Mouse (Mus musculus) neural tube, embryonic 13.5 days (tissue): Measurements from ENCODE around the gene Gtf3c5. TPM values are rescaled to one million over a fixed set of nuclear protein-coding genes. Genes with fewer than 3 reads are reported as not detected.

Source experiments
- ATAC-seq: fragments of 200-750 bp; cut with Nextera tagmentation; 2 replicates; pipeline ENCODE4 v1.8.0; 2017; ENCODE audit warnings: low read depth, mild to moderate bottlenecking, moderate TSS enrichment, moderate library complexity
- H3K27ac ChIP-seq: fragments of 300-500 bp; sonication (generic); replicated peaks from 2 replicates; pipeline ENCODE4 v1.5.1; 2015; ENCODE audit warnings: moderate library complexity, mild to moderate bottlenecking, inconsistent platforms
- H3K27me3 ChIP-seq: fragments of 300-500 bp; sonication (generic); 2 replicates; pipeline ENCODE4 v1.6.1; 2015; ENCODE audit warnings: mild to moderate bottlenecking, inconsistent platforms
- H3K36me3 ChIP-seq: fragments of 300-500 bp; sonication (generic); 2 replicates; pipeline ENCODE4 v1.6.1; 2015; ENCODE audit warnings: mild to moderate bottlenecking, inconsistent platforms
- H3K4me1 ChIP-seq: fragments of 300-500 bp; sonication (generic); replicated peaks from 2 replicates; pipeline ENCODE4 v1.6.1; 2015; ENCODE audit warnings: inconsistent platforms
- H3K4me2 ChIP-seq: fragments of 300-500 bp; sonication (generic); 2 replicates; pipeline ENCODE4 v1.6.1; 2015; ENCODE audit warnings: inconsistent platforms, mild to moderate bottlenecking, moderate library complexity
- H3K4me3 ChIP-seq: fragments of 300-500 bp; sonication (generic); 2 replicates; pipeline ENCODE4 v1.5.1; 2015; ENCODE audit warnings: mild to moderate bottlenecking, inconsistent platforms
- H3K9ac ChIP-seq: fragments of 300-500 bp; sonication (generic); 2 replicates; pipeline ENCODE4 v1.6.1; 2015; ENCODE audit warnings: moderate library complexity, mild to moderate bottlenecking, inconsistent platforms
- H3K9me3 ChIP-seq: fragments of 300-500 bp; sonication (generic); 2 replicates; pipeline ENCODE4 v1.6.1; 2016; ENCODE audit warnings: inconsistent platforms
- WGBS: fragments of 180-500 bp; shearing (Covaris S2); methylation state at CpG from one replicate; pipeline ENCODE4 v1.1.7; 2015; 5-methylcytosine and 5-hydroxymethylcytosine counted together
- polyA plus RNA-seq: library from polyadenylated mRNA; unstranded; fragments of >200 nt; fragmentation: Nextera tagmentation; extraction: Ambion mirVana; gene quantifications from 2 replicates; pipeline ENCODE4 v1.2.1, GENCODE M21; 2015

Gene Gtf3c5
- 42.1 and 43.5 TPM in 2 replicates for polyA plus RNA-seq

- ATAC-seq = no peak
- peak within 1 kb of the TSS; percentile 76 for H3K9ac ChIP-seq
- H3K27ac ChIP-seq = peak within 1 kb of the TSS; percentile 94
- H3K36me3 ChIP-seq = peaks cover 20% of the 10 kb centered on the region
- H3K4me1 ChIP-seq = peaks cover 29% of the 10 kb centered on the region
- H3K27me3 ChIP-seq = 0 out of 2 replicates have a peak, but pooled peaks cover 2% of the 10 kb centered on the region
- peak within 1 kb of the TSS; percentile 75 for H3K4me3 ChIP-seq
- 77% methylated on average over 9 of the region's 9 CpGs for WGBS
- H3K9me3 ChIP-seq = no peaks in the 10 kb centered on the region
- H3K4me2 ChIP-seq = peak within 1 kb of the TSS; percentile 76
Observed at GRCm38 (mm10) chr2:28583651-28584050, at the start of gene Gtf3c5. TSS of gene Gtf3c5 (minus strand) at chr2:28583751.

GRCm38 (mm10) chr2:28633136-28633535 lies 49.6 kb upstream of the Gtf3c5 start:
- H3K9ac ChIP-seq = no peak overlapping the region
- no peak overlapping the region for H3K4me2 ChIP-seq
- peaks cover 15% of the 10 kb centered on the region for H3K4me1 ChIP-seq
- H3K9me3 ChIP-seq = no peaks in the 10 kb centered on the region
- H3K27me3 ChIP-seq = no peaks in the 10 kb centered on the region
- H3K4me3 ChIP-seq = no peak overlapping the region
- H3K27ac ChIP-seq = no peak overlapping the region
- ATAC-seq = no peak
- H3K36me3 ChIP-seq = no peaks in the 10 kb centered on the region
- 49% methylated on average over 4 of the region's 4 CpGs for WGBS

- Histone ChIP-seq H3K36me3 (no peaks in the 10 kb centered on the region), H3K9ac (no peak overlapping the region), H3K4me2 (no peak overlapping the region), H3K9me3 (no peaks in the 10 kb centered on the region), H3K27me3 (no peaks in the 10 kb centered on the region), H3K27ac (no peak overlapping the region), H3K4me1 (peaks cover 15% of the 10 kb centered on the region), H3K4me3 (no peak overlapping the region)
- ATAC-seq = no peak
- 62% methylated on average over 1 of the region's 1 CpGs for WGBS
Observed at GRCm38 (mm10) chr2:28632626-28633025, 49.1 kb upstream of the Gtf3c5 start.

GRCm38 (mm10) chr2:28629911-28630381 lies 46.4 kb upstream of the Gtf3c5 start:
- 23% methylated on average over 4 of the region's 4 CpGs for WGBS

GRCm38 (mm10) chr2:28628053-28628452 lies 44.5 kb upstream of the Gtf3c5 start:
- Histone ChIP-seq H3K27ac (no peak overlapping the region), H3K4me2 (no peak overlapping the region), H3K27me3 (no peaks in the 10 kb centered on the region), H3K4me1 (peaks cover 15% of the 10 kb centered on the region), H3K4me3 (no peak overlapping the region), H3K9me3 (no peaks in the 10 kb centered on the region), H3K9ac (no peak overlapping the region), H3K36me3 (no peaks in the 10 kb centered on the region)
- no peak for ATAC-seq
- WGBS = 71% methylated on average over 2 of the region's 2 CpGs

More at GRCm38 (mm10) chr2:28629911-28630381, 46.4 kb upstream of the Gtf3c5 start:
- H3K9me3 ChIP-seq = no peaks in the 10 kb centered on the region
- H3K4me1 ChIP-seq = peaks cover 15% of the 10 kb centered on the region
- peak; percentile 71; the same call in 1 of the 2 replicates for ATAC-seq
- no peak overlapping the region for H3K4me2 ChIP-seq
- no peaks in the 10 kb centered on the region for H3K36me3 ChIP-seq
- no peak overlapping the region for H3K9ac ChIP-seq
- no peak overlapping the region for H3K4me3 ChIP-seq
- no peak overlapping the region for H3K27ac ChIP-seq
- H3K27me3 ChIP-seq = no peaks in the 10 kb centered on the region

GRCm38 (mm10) chr2:28626038-28626437 lies 42.5 kb upstream of the Gtf3c5 start:
- WGBS = 77% methylated on average over 3 of the region's 3 CpGs
- Histone ChIP-seq H3K4me1 (peaks cover 20% of the 10 kb centered on the region), H3K9ac (no peak overlapping the region), H3K4me2 (no peak overlapping the region), H3K27me3 (peaks cover 19% of the 10 kb centered on the region), H3K27ac (no peak overlapping the region), H3K36me3 (no peaks in the 10 kb centered on the region), H3K9me3 (no peaks in the 10 kb centered on the region), H3K4me3 (no peak overlapping the region)
- no peak for ATAC-seq

GRCm38 (mm10) chr2:28624870-28625269 lies 41.3 kb upstream of the Gtf3c5 start:
- H3K4me2 ChIP-seq = no peak overlapping the region
- H3K4me3 ChIP-seq = no peak overlapping the region
- 91% methylated on average over 3 of the region's 3 CpGs for WGBS
- peaks cover 14% of the 10 kb centered on the region for H3K4me1 ChIP-seq
- no peak for ATAC-seq
- no peak overlapping the region for H3K27ac ChIP-seq
- H3K27me3 ChIP-seq = peaks cover 26% of the 10 kb centered on the region
- H3K9ac ChIP-seq = no peak overlapping the region
- H3K36me3 ChIP-seq = no peaks in the 10 kb centered on the region
- no peaks in the 10 kb centered on the region for H3K9me3 ChIP-seq

- Histone ChIP-seq H3K4me3 (no peak overlapping the region), H3K36me3 (no peaks in the 10 kb centered on the region), H3K27ac (no peak overlapping the region), H3K27me3 (peaks cover 34% of the 10 kb centered on the region), H3K9me3 (no peaks in the 10 kb centered on the region), H3K9ac (no peak overlapping the region), H3K4me2 (no peak overlapping the region), H3K4me1 (peaks cover 5% of the 10 kb centered on the region; the same call in 1 of the 2 replicates)
- 23% methylated on average over 10 of the region's 10 CpGs for WGBS
- no peak for ATAC-seq
Observed at GRCm38 (mm10) chr2:28622521-28623124, 39.1 kb upstream of the Gtf3c5 start.

GRCm38 (mm10) chr2:28621664-28622171 lies 38.2 kb upstream of the Gtf3c5 start, which contains the start of gene Gfi1b:
TSS of gene Gfi1b (minus strand) at chr2:28621982.
- Histone ChIP-seq H3K4me1 (peaks cover 5% of the 10 kb centered on the region; the same call in 1 of the 2 replicates), H3K9ac (no peak within 1 kb of the TSS), H3K36me3 (no peaks in the 10 kb centered on the region), H3K4me3 (no peak within 1 kb of the TSS), H3K27ac (no peak within 1 kb of the TSS), H3K4me2 (peak within 1 kb of the TSS; percentile 5; the same call in 1 of the 2 replicates), H3K9me3 (no peaks in the 10 kb centered on the region), H3K27me3 (peaks cover 34% of the 10 kb centered on the region)
- WGBS = 8% methylated on average over 16 of the region's 16 CpGs
- ATAC-seq = no peak

GRCm38 (mm10) chr2:28621111-28621510 lies 37.6 kb upstream of the Gtf3c5 start:
- Histone ChIP-seq H3K4me3 (no peak overlapping the region), H3K27me3 (peaks cover 34% of the 10 kb centered on the region), H3K36me3 (no peaks in the 10 kb centered on the region), H3K9ac (no peak overlapping the region), H3K27ac (no peak overlapping the region), H3K4me1 (peaks cover 5% of the 10 kb centered on the region; the same call in 1 of the 2 replicates), H3K9me3 (no peaks in the 10 kb centered on the region), H3K4me2 (no peak overlapping the region)
- 15% methylated on average over 2 of the region's 2 CpGs for WGBS
- no peak for ATAC-seq

- 66% methylated on average over 10 of the region's 10 CpGs for WGBS
- Histone ChIP-seq H3K9me3 (no peaks in the 10 kb centered on the region), H3K9ac (no peak overlapping the region), H3K4me2 (no peak overlapping the region), H3K4me1 (peaks cover 5% of the 10 kb centered on the region; the same call in 1 of the 2 replicates), H3K27me3 (peaks cover 34% of the 10 kb centered on the region), H3K27ac (no peak overlapping the region), H3K36me3 (no peaks in the 10 kb centered on the region), H3K4me3 (no peak overlapping the region)
- ATAC-seq = no peak
Observed at GRCm38 (mm10) chr2:28620522-28620921, 37.0 kb upstream of the Gtf3c5 start.

- no peak overlapping the region for H3K27ac ChIP-seq
- peaks cover 34% of the 10 kb centered on the region for H3K27me3 ChIP-seq
- peaks cover 5% of the 10 kb centered on the region; the same call in 1 of the 2 replicates for H3K4me1 ChIP-seq
- WGBS = 84% methylated on average over 6 of the region's 6 CpGs
- no peak for ATAC-seq
- H3K4me3 ChIP-seq = no peak overlapping the region
- H3K4me2 ChIP-seq = no peak overlapping the region
- H3K9ac ChIP-seq = no peak overlapping the region
- H3K36me3 ChIP-seq = no peaks in the 10 kb centered on the region
- no peaks in the 10 kb centered on the region for H3K9me3 ChIP-seq
Observed at GRCm38 (mm10) chr2:28619369-28619768, 35.8 kb upstream of the Gtf3c5 start.
